Mouse (Mus musculus) midbrain, embryonic 12.5 days (tissue): ENCODE data around the gene Calhm6. TPM values are rescaled to one million over a fixed set of nuclear protein-coding genes. Genes with fewer than 3 reads are reported as not detected.

Source experiments
- ATAC-seq: fragments of 200-750 bp; cut with Nextera tagmentation; 2 replicates; pipeline ENCODE4 v1.8.0; 2017; ENCODE audit warnings: low read depth, moderate TSS enrichment, moderate library complexity; ENCODE audit not compliant: low FRiP score
- H3K27ac ChIP-seq: fragments of 300-500 bp; sonication (generic); replicated peaks from 2 replicates; pipeline ENCODE4 v1.5.1; 2016; ENCODE audit warnings: mild to moderate bottlenecking
- H3K27me3 ChIP-seq: fragments of 300-500 bp; sonication (generic); 2 replicates; pipeline ENCODE4 v1.6.1; 2016; ENCODE audit warnings: mild to moderate bottlenecking
- H3K36me3 ChIP-seq: fragments of 300-500 bp; sonication (generic); 2 replicates; pipeline ENCODE4 v1.6.1; 2016
- H3K4me1 ChIP-seq: fragments of 300-500 bp; sonication (generic); 2 replicates; pipeline ENCODE4 v1.6.1; 2016
- H3K4me2 ChIP-seq: fragments of 300-500 bp; sonication (generic); replicated peaks from 2 replicates; pipeline ENCODE4 v1.6.1; 2016; ENCODE audit warnings: mild to moderate bottlenecking, moderate library complexity
- H3K4me3 ChIP-seq: fragments of 300-500 bp; sonication (generic); 2 replicates; pipeline ENCODE4 v1.5.1; 2016; ENCODE audit warnings: mild to moderate bottlenecking
- H3K9ac ChIP-seq: fragments of 300-500 bp; sonication (generic); replicated peaks from 2 replicates; pipeline ENCODE4 v1.6.1; 2016; ENCODE audit warnings: mild to moderate bottlenecking, moderate library complexity
- H3K9me3 ChIP-seq: fragments of 300-500 bp; sonication (generic); 2 replicates; pipeline ENCODE4 v1.6.1; 2016; ENCODE audit warnings: mild to moderate bottlenecking
- WGBS: fragments of 180-500 bp; shearing (Covaris S2); methylation state at CpG from one replicate; pipeline ENCODE4 v1.1.7; 2016; 5-methylcytosine and 5-hydroxymethylcytosine counted together
- polyA plus RNA-seq: library from polyadenylated mRNA; unstranded; fragments of >200 nt; fragmentation: Nextera tagmentation; extraction: Ambion mirVana; gene quantifications from 2 replicates; pipeline ENCODE4 v1.2.1, GENCODE M21; 2016

The Calhm6 gene
- polyA plus RNA-seq, result 0.35 and 0.60 TPM in 2 replicates

DNA sequence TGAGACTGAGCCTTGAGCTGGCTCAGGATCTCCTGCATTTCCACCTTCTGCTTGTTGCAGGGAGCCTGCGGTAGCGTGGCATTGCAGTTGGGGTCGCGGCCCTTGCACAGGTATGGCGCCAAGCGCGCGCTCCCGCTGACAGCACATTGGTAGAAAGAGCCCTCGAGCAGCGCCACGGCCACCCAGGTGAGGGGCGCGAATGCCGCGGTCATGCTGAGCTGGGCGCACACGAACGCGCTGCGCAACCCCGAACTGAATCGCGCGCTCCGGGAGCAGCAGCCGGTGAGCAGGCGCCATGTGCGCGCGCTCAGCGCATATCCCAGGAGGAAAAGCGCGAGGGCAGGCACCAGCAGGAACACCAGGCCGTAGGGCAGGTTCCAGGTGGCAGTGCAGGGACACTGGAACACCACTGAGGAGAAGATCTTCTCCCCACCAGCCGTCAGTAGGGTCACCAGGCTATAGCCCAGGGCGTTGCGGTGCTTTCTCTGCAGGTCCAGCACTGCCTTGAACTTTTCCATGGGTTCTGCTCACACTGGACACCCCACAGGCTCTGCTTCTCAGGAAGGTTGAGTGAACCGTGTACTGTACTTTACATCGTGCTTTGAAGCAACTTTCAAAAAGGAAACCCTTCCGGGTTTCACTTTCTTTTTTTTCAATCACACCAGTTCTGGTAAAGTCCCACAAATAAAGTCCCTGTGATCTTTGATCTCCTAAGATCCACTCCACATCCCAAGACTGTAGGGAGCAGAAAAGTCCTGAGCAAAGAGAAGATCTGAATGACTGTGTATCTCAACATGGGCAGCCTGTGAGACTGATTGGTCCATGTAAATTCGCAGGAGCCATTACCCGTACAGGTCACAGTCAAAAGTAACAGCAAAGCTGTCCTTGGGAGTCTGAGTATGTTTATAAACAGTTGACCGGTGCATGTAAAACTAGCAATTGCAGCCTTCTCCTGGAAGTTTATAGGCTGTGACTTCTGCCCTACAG, at the start of gene Calhm6:
Gene Calhm6 (minus strand): TSS at position 593 of the 987 bp plus-strand sequence.
- peak; percentile 82 for ATAC-seq
- Histone ChIP-seq H3K9me3 (peaks cover 6% of the 10 kb centered on the region), H3K27me3 (peaks cover 19% of the 10 kb centered on the region), H3K36me3 (no peaks in the 10 kb centered on the region), H3K27ac (no peak within 1 kb of the TSS), H3K4me1 (peaks cover 5% of the 10 kb centered on the region), H3K4me2 (peak within 1 kb of the TSS; percentile 75), H3K4me3 (peak within 1 kb of the TSS; percentile 52), H3K9ac (peak within 1 kb of the TSS; percentile 4; the same call in 1 of the 2 replicates)
- WGBS, result 17% methylated on average over 44 of the region's 44 CpGs

DNA sequence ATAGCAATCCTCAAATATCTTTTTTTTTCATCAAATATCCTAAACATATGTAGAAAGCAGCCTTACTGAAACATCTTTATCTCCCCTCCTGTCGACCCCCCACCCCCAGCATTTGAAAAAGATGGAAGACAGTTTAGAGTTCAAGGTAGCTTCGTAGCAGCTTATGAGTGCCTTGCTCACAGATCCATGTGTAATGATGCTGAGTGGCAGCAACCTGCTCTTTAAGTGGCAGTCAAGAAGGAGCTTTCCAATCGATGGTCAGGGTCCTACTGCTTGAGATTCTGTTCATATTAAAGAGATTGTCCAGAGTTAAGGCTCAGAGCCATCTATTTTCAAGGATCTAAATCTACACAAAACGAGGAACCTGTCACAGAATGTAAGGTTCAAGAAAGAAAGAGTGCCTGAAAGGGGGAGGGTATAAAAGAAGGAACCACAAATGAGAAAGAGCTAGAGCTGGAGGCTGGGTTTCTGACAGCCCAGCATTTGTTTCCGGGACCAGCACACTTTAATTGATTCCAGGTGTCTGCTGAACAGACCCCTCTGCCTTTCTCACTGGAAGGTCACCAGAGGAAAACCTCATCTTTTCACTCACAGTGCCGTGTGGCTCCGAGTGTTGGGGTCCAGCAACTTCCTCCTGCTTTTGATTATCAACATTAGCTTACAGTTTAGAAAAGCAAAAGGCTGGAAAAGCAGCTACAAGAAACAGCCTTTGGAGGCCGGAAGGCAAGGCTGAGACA, 48.3 kb upstream of the Calhm6 start:
- Histone ChIP-seq H3K27me3 (no peaks in the 10 kb centered on the region), H3K9ac (no peak overlapping the region), H3K4me1 (no peaks in the 10 kb centered on the region), H3K4me2 (no peak overlapping the region), H3K27ac (no peak overlapping the region), H3K9me3 (no peaks in the 10 kb centered on the region), H3K4me3 (no peak overlapping the region), H3K36me3 (no peaks in the 10 kb centered on the region)
- 65% methylated on average over 8 of the region's 8 CpGs for WGBS
- ATAC-seq, result no peak

DNA sequence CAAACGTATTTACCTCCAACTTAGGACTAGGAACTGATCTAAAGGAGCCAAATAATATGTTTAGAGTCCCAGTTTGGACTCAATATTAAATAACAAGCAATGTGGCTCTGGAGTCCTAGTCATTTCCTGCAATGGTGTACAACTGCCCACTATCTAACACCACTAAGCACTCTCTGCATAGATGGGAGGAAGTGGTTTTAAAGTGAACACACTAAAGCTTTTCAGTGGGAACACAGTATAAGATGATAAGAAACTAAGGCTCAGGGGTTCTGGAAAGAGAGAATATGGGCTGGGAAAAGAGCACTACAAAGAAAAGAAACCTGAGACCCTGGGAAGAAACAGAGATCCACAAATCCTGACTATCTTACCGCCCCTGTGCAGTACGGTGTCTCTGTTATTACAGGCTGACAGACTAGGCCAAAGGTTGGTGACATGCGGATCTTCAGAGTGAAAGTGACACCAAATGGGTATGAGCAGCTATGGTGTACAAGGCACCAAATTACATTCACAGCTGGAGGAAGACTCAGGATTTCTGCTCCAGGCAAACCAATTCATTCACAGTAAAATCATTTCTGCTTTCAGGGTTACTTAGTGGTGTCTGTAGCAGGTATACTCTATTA, 45.0 kb upstream of the Calhm6 start:
- Histone ChIP-seq H3K4me3 (no peak overlapping the region), H3K27me3 (no peaks in the 10 kb centered on the region), H3K27ac (no peak overlapping the region), H3K9me3 (no peaks in the 10 kb centered on the region), H3K9ac (no peak overlapping the region), H3K4me1 (no peaks in the 10 kb centered on the region), H3K4me2 (no peak overlapping the region), H3K36me3 (no peaks in the 10 kb centered on the region)
- no peak for ATAC-seq
- WGBS, result 81% methylated on average over 4 of the region's 4 CpGs

DNA sequence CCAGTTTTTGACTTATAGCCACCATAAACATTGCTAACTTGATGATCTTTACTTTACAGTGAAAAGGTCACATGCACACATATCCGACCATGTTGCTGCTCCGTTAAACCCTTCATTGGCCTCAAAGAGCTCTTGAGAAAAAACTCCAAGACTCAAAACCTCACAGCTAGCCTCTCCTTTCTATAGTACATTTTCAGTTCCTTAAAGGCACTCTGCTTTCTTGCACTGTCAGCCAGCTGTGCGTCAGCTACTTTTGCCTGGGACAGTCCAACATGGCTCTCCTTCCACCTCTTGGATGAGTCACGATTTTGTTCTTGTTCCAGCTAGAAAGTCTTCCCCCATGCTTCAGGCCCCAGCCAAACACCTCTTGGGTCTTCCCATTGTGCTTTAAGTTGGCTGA, 43.9 kb upstream of the Calhm6 start:
- H3K4me2 ChIP-seq, result no peak overlapping the region
- no peak overlapping the region for H3K27ac ChIP-seq
- H3K9ac ChIP-seq, result no peak overlapping the region
- no peaks in the 10 kb centered on the region for H3K4me1 ChIP-seq
- H3K36me3 ChIP-seq, result no peaks in the 10 kb centered on the region
- H3K9me3 ChIP-seq, result no peaks in the 10 kb centered on the region
- H3K4me3 ChIP-seq, result no peak overlapping the region
- 91% methylated on average over 4 of the region's 4 CpGs for WGBS
- H3K27me3 ChIP-seq, result no peaks in the 10 kb centered on the region
- no peak for ATAC-seq

- Histone ChIP-seq H3K4me1 (no peaks in the 10 kb centered on the region), H3K9me3 (no peaks in the 10 kb centered on the region), H3K9ac (no peak overlapping the region), H3K27ac (no peak overlapping the region), H3K4me3 (no peak overlapping the region), H3K4me2 (no peak overlapping the region), H3K27me3 (no peaks in the 10 kb centered on the region), H3K36me3 (no peaks in the 10 kb centered on the region)
- ATAC-seq, result no peak
- 92% methylated on average over 3 of the region's 3 CpGs for WGBS
Measured at GRCm38 (mm10) chr10:34171191-34171590, 43.4 kb upstream of the Calhm6 start.

DNA sequence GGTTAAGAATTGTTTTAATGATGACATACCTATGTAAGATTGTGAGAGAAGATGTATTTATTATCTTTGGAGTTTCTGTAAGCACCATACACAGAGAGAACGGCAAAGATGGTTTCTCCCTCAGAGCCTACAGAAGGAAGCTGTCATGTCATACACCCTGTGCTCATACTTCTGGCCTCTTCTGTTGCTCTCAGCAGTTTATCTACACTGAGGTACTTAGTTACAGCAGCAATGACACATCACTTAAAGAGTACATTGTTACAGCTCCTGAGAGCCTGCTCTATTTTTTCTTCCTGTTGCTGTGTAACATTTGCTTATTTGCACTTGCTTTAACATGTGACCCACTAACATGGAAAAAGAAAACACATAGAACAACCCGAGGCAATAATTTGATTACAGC, 39.2 kb upstream of the Calhm6 start:
- no peaks in the 10 kb centered on the region for H3K36me3 ChIP-seq
- H3K4me1 ChIP-seq, result no peaks in the 10 kb centered on the region
- no peak overlapping the region for H3K27ac ChIP-seq
- H3K27me3 ChIP-seq, result no peaks in the 10 kb centered on the region
- no peaks in the 10 kb centered on the region for H3K9me3 ChIP-seq
- H3K4me2 ChIP-seq, result no peak overlapping the region
- ATAC-seq, result no peak
- H3K9ac ChIP-seq, result no peak overlapping the region
- WGBS, result 94% methylated on average over 2 of the region's 2 CpGs
- no peak overlapping the region for H3K4me3 ChIP-seq

GRCm38 (mm10) chr10:34155796-34156554, 28.2 kb upstream of the Calhm6 start:
- ATAC-seq, result peak; percentile 34; the same call in 1 of the 2 replicates
- Histone ChIP-seq H3K4me3 (no peak overlapping the region), H3K4me2 (no peak overlapping the region), H3K36me3 (no peaks in the 10 kb centered on the region), H3K27me3 (peaks cover 32% of the 10 kb centered on the region), H3K27ac (no peak overlapping the region), H3K9ac (no peak overlapping the region), H3K9me3 (no peaks in the 10 kb centered on the region), H3K4me1 (no peaks in the 10 kb centered on the region)
- WGBS, result 83% methylated on average over 12 of the region's 12 CpGs

DNA sequence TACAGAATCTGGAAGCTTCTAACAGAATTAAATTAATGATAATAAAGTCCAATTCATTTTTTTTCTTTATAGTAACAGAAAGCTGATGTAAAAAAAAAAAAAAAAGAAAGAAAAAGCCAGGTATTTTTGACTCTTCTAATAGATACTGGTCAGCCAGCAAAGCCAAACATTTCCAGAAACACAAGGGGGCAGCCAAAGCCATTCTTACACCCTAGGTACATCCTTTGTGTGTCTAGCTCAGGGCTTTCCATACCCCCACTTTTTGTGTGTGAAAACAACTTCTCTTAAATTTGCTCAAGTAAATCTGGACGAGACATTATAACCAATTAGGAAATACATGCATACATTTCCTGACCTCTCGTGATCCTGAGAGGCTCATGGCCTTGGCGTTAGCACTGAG, 24.0 kb upstream of the Calhm6 start:
- Histone ChIP-seq H3K36me3 (no peaks in the 10 kb centered on the region), H3K9me3 (no peaks in the 10 kb centered on the region), H3K27ac (no peak overlapping the region), H3K27me3 (peaks cover 25% of the 10 kb centered on the region), H3K4me1 (no peaks in the 10 kb centered on the region), H3K4me2 (no peak overlapping the region), H3K9ac (no peak overlapping the region), H3K4me3 (no peak overlapping the region)
- 85% methylated on average over 3 of the region's 3 CpGs for WGBS
- no peak for ATAC-seq

DNA sequence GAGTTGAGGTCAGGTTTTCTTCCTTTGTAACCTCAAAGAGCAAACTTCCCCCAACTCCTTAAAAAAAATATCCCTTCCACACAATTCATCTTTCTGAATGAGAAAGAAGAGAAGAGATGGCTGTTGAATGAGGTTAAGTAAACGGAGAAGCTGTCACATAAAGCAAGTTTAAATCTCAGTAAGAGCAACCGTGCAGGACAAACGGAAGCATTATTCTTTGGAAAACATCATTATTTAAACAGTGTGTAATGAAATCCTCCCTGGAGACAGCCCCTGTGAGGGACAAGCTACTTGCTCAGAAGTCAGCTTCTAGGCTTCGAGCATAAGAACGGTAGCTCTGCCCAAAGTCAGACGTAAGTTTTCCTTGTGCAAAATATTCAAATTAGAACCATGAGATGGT, 22.7 kb upstream of the Calhm6 start:
- H3K36me3 ChIP-seq, result no peaks in the 10 kb centered on the region
- no peak for ATAC-seq
- WGBS, result 47% methylated on average over 6 of the region's 6 CpGs

GRCm38 (mm10) chr10:34149772-34150171, 22.0 kb upstream of the Calhm6 start:
- H3K27me3 ChIP-seq, result peaks cover 18% of the 10 kb centered on the region
- ATAC-seq, result no peak
- WGBS, result 78% methylated on average over 3 of the region's 3 CpGs
- H3K27ac ChIP-seq, result no peak overlapping the region
- H3K4me1 ChIP-seq, result no peaks in the 10 kb centered on the region
- no peak overlapping the region for H3K9ac ChIP-seq
- no peaks in the 10 kb centered on the region for H3K9me3 ChIP-seq
- no peaks in the 10 kb centered on the region for H3K36me3 ChIP-seq
- no peak overlapping the region for H3K4me3 ChIP-seq
- H3K4me2 ChIP-seq, result no peak overlapping the region

More for the DNA sequence above, 22.7 kb upstream of the Calhm6 start:
- Histone ChIP-seq H3K9ac (no peak overlapping the region), H3K4me2 (no peak overlapping the region), H3K27me3 (peaks cover 18% of the 10 kb centered on the region), H3K4me1 (no peaks in the 10 kb centered on the region), H3K4me3 (no peak overlapping the region), H3K9me3 (no peaks in the 10 kb centered on the region), H3K27ac (no peak overlapping the region)

- no peak overlapping the region for H3K4me3 ChIP-seq
- H3K27me3 ChIP-seq, result no peaks in the 10 kb centered on the region
- H3K27ac ChIP-seq, result no peak overlapping the region
- 85% methylated on average over 2 of the region's 2 CpGs for WGBS
- H3K4me1 ChIP-seq, result no peaks in the 10 kb centered on the region
- H3K9me3 ChIP-seq, result no peaks in the 10 kb centered on the region
- H3K36me3 ChIP-seq, result no peaks in the 10 kb centered on the region
- no peak for ATAC-seq
- no peak overlapping the region for H3K9ac ChIP-seq
- no peak overlapping the region for H3K4me2 ChIP-seq
Measured at GRCm38 (mm10) chr10:34141693-34142092, 13.9 kb upstream of the Calhm6 start.
